Mouse (Mus musculus) CH12.LX (cell line): ENCODE measurements around the gene Fam184a. TPM values are rescaled to one million over a fixed set of nuclear protein-coding genes. Genes with fewer than 3 reads are reported as not detected.

ENCODE experiments used
- DNase-seq: peaks from one replicate; pipeline ENCODE4 v3.0.0-alpha.2; 2013; ENCODE audit errors: extremely low read depth
- H3K27ac ChIP-seq: 2 replicates; pipeline ENCODE4 v1.5.1; 2012; ENCODE audit warnings: low read depth, mild to moderate bottlenecking, control low read depth, moderate library complexity; ENCODE audit not compliant: insufficient read depth
- H3K27me3 ChIP-seq: replicated peaks from 2 replicates; pipeline ENCODE3; 2012; ENCODE audit warnings: inconsistent platforms
- H3K36me3 ChIP-seq, 2 experiments: replicated peaks in 1 of 2; 2 replicates each; pipeline versions ENCODE3 to v1.6.1; 2012; ENCODE audit warnings: inconsistent platforms in 1 of 2, low read length in 1 of 2, mild to moderate bottlenecking in 1 of 2, mixed read lengths in 1 of 2, moderate library complexity in 1 of 2; ENCODE audit not compliant: control insufficient read depth in 1 of 2, insufficient read depth in 1 of 2
- H3K4me1 ChIP-seq, 2 experiments: 2 replicates each; pipeline ENCODE4 v1.6.1; 2012; ENCODE audit warnings: inconsistent platforms in 1 of 2, moderate library complexity in 1 of 2; ENCODE audit not compliant: insufficient read depth in 2 of 2, control insufficient read depth in 1 of 2
- H3K4me2 ChIP-seq: 2 replicates; pipeline ENCODE4 v1.6.1; 2012; ENCODE audit warnings: low read depth, mild to moderate bottlenecking, control low read depth; ENCODE audit not compliant: poor library complexity, insufficient read depth, severe bottlenecking
- H3K4me3 ChIP-seq, 3 experiments: fragments of 150-350 bp in 1 of 3; sonication (generic) in 1 of 3; replicated peaks in 1 of 3; 2 replicates each; pipeline versions ENCODE3 to v1.5.1; 2011 to 2012; ENCODE audit warnings: low read depth in 2 of 3, low read length in 2 of 3, mild to moderate bottlenecking in 2 of 3, moderate library complexity in 2 of 3, control low read depth in 1 of 3, improper control_type of control experiment in 1 of 3, inconsistent platforms in 1 of 3, mixed read lengths in 1 of 3; ENCODE audit not compliant: poor library complexity in 1 of 3
- H3K79me2 ChIP-seq: replicated peaks from 2 replicates; pipeline ENCODE4 v1.6.1; 2012; ENCODE audit warnings: mild to moderate bottlenecking, moderate library complexity; ENCODE audit not compliant: control insufficient read depth, poor library complexity, insufficient read depth, severe bottlenecking; ENCODE audit errors: extremely low read depth
- H3K9ac ChIP-seq: 2 replicates; pipeline ENCODE4 v1.6.1; 2012; ENCODE audit warnings: low read depth, mild to moderate bottlenecking, control low read depth, moderate library complexity; ENCODE audit not compliant: insufficient read depth
- H3K9me3 ChIP-seq: replicated peaks from 2 replicates; pipeline ENCODE3; 2012; ENCODE audit warnings: low read length, inconsistent platforms, mixed read lengths
- BHLHE40 ChIP-seq: IDR thresholded peaks from 2 replicates; pipeline ENCODE4 v1.6.1; 2011; ENCODE audit warnings: mild to moderate bottlenecking, low read depth, low read length, improper control_type of control experiment
- CHD2 ChIP-seq: IDR thresholded peaks from 2 replicates; pipeline ENCODE4 v1.6.1; 2011; ENCODE audit warnings: low read length, improper control_type of control experiment
- CTCF ChIP-seq, 2 experiments: IDR thresholded peaks in 1 of 2; conservative IDR thresholded peaks in 1 of 2; 2 replicates each; pipeline ENCODE4 v1.5.1; 2011 to 2012; ENCODE audit warnings: low read depth in 2 of 2, low read length in 2 of 2, improper control_type of control experiment in 1 of 2, inconsistent platforms in 1 of 2, mild to moderate bottlenecking in 1 of 2, moderate library complexity in 1 of 2
- E2F4 ChIP-seq: IDR thresholded peaks from 2 replicates; pipeline ENCODE4 v1.6.1; 2011; ENCODE audit warnings: low read depth, low read length, improper control_type of control experiment; ENCODE audit not compliant: insufficient replicate concordance
- ELF1 ChIP-seq: IDR thresholded peaks from 2 replicates; pipeline ENCODE4 v1.6.1; 2014; ENCODE audit warnings: low read depth, mild to moderate bottlenecking, inconsistent platforms, low read length, improper control_type of control experiment
- EP300 ChIP-seq: IDR thresholded peaks from 2 replicates; pipeline ENCODE4 v1.6.1; 2011; ENCODE audit warnings: low read length, improper control_type of control experiment
- GABPA ChIP-seq: IDR thresholded peaks from 2 replicates; pipeline ENCODE4 v1.6.1; 2012; ENCODE audit warnings: low read depth, low read length, improper control_type of control experiment, inconsistent platforms; ENCODE audit not compliant: insufficient replicate concordance
- JUN ChIP-seq: IDR thresholded peaks from 2 replicates; pipeline ENCODE4 v1.6.1; 2011; ENCODE audit warnings: low read depth, mild to moderate bottlenecking, low read length, improper control_type of control experiment, moderate library complexity; ENCODE audit not compliant: insufficient read depth
- KAT2A ChIP-seq: IDR thresholded peaks from 2 replicates; pipeline ENCODE4 v1.6.1; 2012; ENCODE audit warnings: low read length, improper control_type of control experiment, inconsistent platforms; ENCODE audit not compliant: insufficient replicate concordance
- MAX ChIP-seq: IDR thresholded peaks from 2 replicates; pipeline ENCODE4 v1.6.1; 2011; ENCODE audit warnings: low read length, improper control_type of control experiment
- MAZ ChIP-seq: IDR thresholded peaks from 2 replicates; pipeline ENCODE4 v1.6.1; 2012; ENCODE audit warnings: low read depth, mild to moderate bottlenecking, inconsistent platforms, low read length, improper control_type of control experiment, moderate library complexity
- MEF2A ChIP-seq: IDR thresholded peaks from 2 replicates; pipeline ENCODE4 v1.6.1; 2014; ENCODE audit warnings: low read depth, mild to moderate bottlenecking, inconsistent platforms, low read length, improper control_type of control experiment, borderline replicate concordance
- NELFE ChIP-seq: IDR thresholded peaks from 2 replicates; pipeline ENCODE4 v1.6.1; 2011; ENCODE audit warnings: low read depth, low read length, improper control_type of control experiment
- NRF1 ChIP-seq: IDR thresholded peaks from 2 replicates; pipeline ENCODE4 v1.6.1; 2014; ENCODE audit warnings: low read depth, mild to moderate bottlenecking, inconsistent platforms, low read length, improper control_type of control experiment, moderate library complexity
- PAX5 ChIP-seq: IDR thresholded peaks from 2 replicates; pipeline ENCODE4 v1.6.1; 2012; ENCODE audit warnings: low read length, inconsistent platforms, mixed read lengths
- SMC3 ChIP-seq: IDR thresholded peaks from 2 replicates; pipeline ENCODE4 v1.6.1; 2011; ENCODE audit warnings: low read depth, low read length, improper control_type of control experiment
- TBP ChIP-seq: conservative IDR thresholded peaks from 2 replicates; pipeline ENCODE4 v1.6.1; 2011; ENCODE audit warnings: low read depth, low read length, improper control_type of control experiment
- UBTF ChIP-seq: IDR thresholded peaks from 2 replicates; pipeline ENCODE4 v1.6.1; 2012; ENCODE audit warnings: low read depth, mild to moderate bottlenecking, inconsistent platforms, low read length, improper control_type of control experiment, moderate library complexity
- USF1 ChIP-seq: IDR thresholded peaks from 2 replicates; pipeline ENCODE4 v1.6.1; 2014; ENCODE audit warnings: low read depth, mild to moderate bottlenecking, inconsistent platforms, low read length, improper control_type of control experiment
- ZKSCAN1 ChIP-seq: IDR thresholded peaks from 2 replicates; pipeline ENCODE4 v1.6.1; 2012; ENCODE audit warnings: low read depth, inconsistent platforms, low read length, improper control_type of control experiment, borderline replicate concordance
- ZMIZ1 ChIP-seq: IDR thresholded peaks from 2 replicates; pipeline ENCODE4 v1.6.1; 2012; ENCODE audit warnings: low read depth, mild to moderate bottlenecking, inconsistent platforms, low read length, improper control_type of control experiment
- ZNF384 ChIP-seq: IDR thresholded peaks from 2 replicates; pipeline ENCODE4 v1.6.1; 2012; ENCODE audit warnings: low read depth, low read length, improper control_type of control experiment, inconsistent platforms
- dilution Hi-C: fragments of 300-500 bp; cut with MboI; formaldehyde crosslinking; loops from 2 replicates; pipeline ENCODE4 v1.14.3; 2020; ENCODE audit warnings: low sequenced_read_pairs; ENCODE audit not compliant: extremely low pct_unique_long_range_greater_than_20kb, extremely low pct_ligation_motif_present
- in situ Hi-C: fragments of 300-500 bp; cut with MboI; formaldehyde crosslinking; loops from 3 replicates; pipeline ENCODE4 v1.14.3; 2019; ENCODE audit warnings: low sequenced_read_pairs, low pct_ligation_motif_present, low pct_unique_long_range_greater_than_20kb, mixed read lengths
- polyA plus RNA-seq: library from polyadenylated mRNA; unstranded; fragments of >175 nt; gene quantifications from 2 replicates; pipeline ENCODE4 v1.2.1, GENCODE M21; 2012; ENCODE audit warnings: low read depth; ENCODE audit not compliant: insufficient read length
- total RNA-seq, 2 experiments: library from RNA; depleted of rRNA; stranded (reverse); fragments of 300-350 nt in 1 of 2; fragments of >200 nt in 1 of 2; gene quantifications; 2 replicates each; pipeline ENCODE4 v1.2.3; 2012 to 2014

Gene Fam184a
- total and polyA plus RNA-seq, 3 experiments: not detected

DNA sequence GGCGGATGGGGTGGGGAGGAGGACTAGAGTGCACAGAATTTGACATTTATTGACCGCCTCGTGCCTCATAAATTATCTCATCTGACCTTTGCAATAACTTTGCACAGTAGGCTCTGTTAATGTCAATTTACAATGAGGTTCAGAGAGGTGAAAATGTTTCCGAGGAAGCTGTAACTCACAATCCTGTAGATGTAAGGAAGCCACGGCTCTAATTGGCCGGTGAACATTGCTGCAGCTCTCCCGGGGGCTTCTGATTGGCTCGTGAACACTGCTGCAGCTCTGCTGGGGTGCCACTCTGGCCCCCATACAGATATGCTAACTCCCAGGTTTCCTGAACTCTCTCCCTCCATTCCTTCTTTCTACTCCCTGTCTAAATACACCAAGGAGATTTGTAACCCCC lies 12.1 kb downstream of the Fam184a start:
- H3K9ac ChIP-seq: no peak overlapping the region
- no peak overlapping the region for H3K4me2 ChIP-seq
- H3K9me3 ChIP-seq: no peaks in the 10 kb centered on the region
- H3K79me2 ChIP-seq: no peaks in the 10 kb centered on the region
- no peaks in the 10 kb centered on the region for H3K4me1 ChIP-seq
- H3K27me3 ChIP-seq: no peaks in the 10 kb centered on the region
- TF ChIP-seq KAT2A (no peak), UBTF (no peak), EP300 (no peak), ELF1 (no peak), SMC3 (no peak), MAZ (no peak), ZKSCAN1 (no peak), USF1 (no peak), GABPA (no peak)
- DNase-seq: no peak
- H3K36me3 ChIP-seq: no peaks in the 10 kb centered on the region
- H3K27ac ChIP-seq: no peak overlapping the region
- dilution Hi-C loops (no loop called here), in situ Hi-C loops (no loop called here)
- H3K4me3 ChIP-seq: no peak overlapping the region

GRCm38 (mm10) chr10:53735201-53735865 lies 15.6 kb downstream of the Fam184a start:
- H3K27me3 ChIP-seq: no peaks in the 10 kb centered on the region
- DNase-seq: no peak
- no peaks in the 10 kb centered on the region for H3K9me3 ChIP-seq
- H3K79me2 ChIP-seq: no peaks in the 10 kb centered on the region
- dilution Hi-C loops (no loop called here), in situ Hi-C loops (no loop called here)
- no peaks in the 10 kb centered on the region for H3K36me3 ChIP-seq
- no peaks in the 10 kb centered on the region for H3K4me1 ChIP-seq
- H3K4me2 ChIP-seq: no peak overlapping the region
- TF ChIP-seq NRF1 (no peak), BHLHE40 (no peak), E2F4 (no peak), GABPA (no peak), CHD2 (no peak), ZMIZ1 (no peak), CTCF (conservative IDR thresholded peaks at IDR 0.05 in 1 of 2, IDR thresholded peaks at IDR 0.05 in 1 of 2; ENCODE audit: low read depth in 2 of 2, low read length in 2 of 2) (no peak), MAX (no peak), MAZ (no peak), EP300 (no peak), ZNF384 (no peak), JUN (no peak), PAX5 (no peak), UBTF (no peak), MEF2A (no peak), KAT2A (no peak), ELF1 (no peak), NELFE (no peak), TBP (no peak)
- H3K4me3 ChIP-seq: no peak overlapping the region
- H3K27ac ChIP-seq: no peak overlapping the region
- no peak overlapping the region for H3K9ac ChIP-seq
